Mouse (Mus musculus) ovary, adult 18-20 months (tissue): Measurements from ENCODE around the gene Ptges3l.
"Not testable (repeated sequence)": the region's sequence is repeated elsewhere in the genome, so short reads cannot be mapped to it uniquely, and the experiment has no call there.

Source experiments
- DNase-seq: peaks from one replicate; pipeline ENCODE4 v3.0.0; 2022; ENCODE audit warnings: low spot score, mixed read lengths

The Ptges3l gene

GRCm38 (mm10) chr11:101419610-101420009 is 5.5 kb downstream of the Ptges3l start:
- no peak for DNase-seq

GRCm38 (mm10) chr11:101418991-101419390 is 6.1 kb downstream of the Ptges3l start:
- no peak for DNase-seq

GRCm38 (mm10) chr11:101417101-101417855 is 7.9 kb downstream of the Ptges3l start, which contains the start of gene Aarsd1:
Gene Aarsd1, minus strand, starts transcription at chr11:101417615.
- peak; percentile 72 for DNase-seq

- DNase-seq = no peak
These were observed 8.6 kb downstream of the Ptges3l start for GRCm38 (mm10) chr11:101416433-101417100.

- no peak for DNase-seq
These were observed 9.8 kb downstream of the Ptges3l start for GRCm38 (mm10) chr11:101415306-101415705.

- peak; percentile 55 for DNase-seq
These were observed 30.0 kb downstream of the Ptges3l start for GRCm38 (mm10) chr11:101395110-101395509.

- DNase-seq = no peak
These were observed 43.3 kb downstream of the Ptges3l start for GRCm38 (mm10) chr11:101381817-101382216.

GRCm38 (mm10) chr11:101378926-101379325 is 46.2 kb downstream of the Ptges3l start:
- no peak for DNase-seq

- DNase-seq = not testable (repeated sequence)
These were observed 46.9 kb downstream of the Ptges3l start for GRCm38 (mm10) chr11:101378196-101378595.

- DNase-seq = no peak
These were observed 50.7 kb downstream of the Ptges3l start for GRCm38 (mm10) chr11:101374421-101374938.

GRCm38 (mm10) chr11:101370141-101370540 is 55.0 kb downstream of the Ptges3l start:
- DNase-seq = no peak
